Mouse (Mus musculus) embryo, embryonic 10 days (tissue): ENCODE measurements around the gene Cmtr2.

Experiments used
- DNase-seq: peaks from one replicate; pipeline ENCODE4 v3.0.0-alpha.2; 2015; ENCODE audit warnings: low spot score

Gene Cmtr2

DNA sequence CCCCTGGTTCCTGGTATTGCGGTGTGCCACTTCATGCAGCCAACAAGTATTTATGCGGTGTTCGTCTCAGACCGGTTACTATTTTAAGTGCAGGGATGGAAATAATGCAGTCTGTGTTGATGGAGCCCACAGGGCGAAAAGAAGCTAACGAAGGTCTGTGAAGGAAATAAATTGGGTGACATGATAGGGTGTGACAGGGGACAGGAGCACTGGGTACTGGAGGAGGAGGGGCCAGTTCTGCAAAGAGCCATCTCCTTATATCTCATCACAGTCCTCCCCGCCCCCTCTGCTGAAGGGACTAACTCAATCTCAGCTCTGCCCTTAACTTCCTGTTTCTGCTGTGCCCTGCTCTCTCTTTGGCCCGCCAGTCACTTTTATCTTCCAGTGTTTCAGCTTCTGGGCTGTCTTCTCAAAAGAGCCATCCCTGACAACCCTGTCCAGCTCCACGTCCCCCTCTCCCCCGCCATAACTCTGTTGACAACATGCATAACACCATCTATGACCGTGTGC is 50.4 kb downstream of the Cmtr2 start:
- no peak for DNase-seq

DNA sequence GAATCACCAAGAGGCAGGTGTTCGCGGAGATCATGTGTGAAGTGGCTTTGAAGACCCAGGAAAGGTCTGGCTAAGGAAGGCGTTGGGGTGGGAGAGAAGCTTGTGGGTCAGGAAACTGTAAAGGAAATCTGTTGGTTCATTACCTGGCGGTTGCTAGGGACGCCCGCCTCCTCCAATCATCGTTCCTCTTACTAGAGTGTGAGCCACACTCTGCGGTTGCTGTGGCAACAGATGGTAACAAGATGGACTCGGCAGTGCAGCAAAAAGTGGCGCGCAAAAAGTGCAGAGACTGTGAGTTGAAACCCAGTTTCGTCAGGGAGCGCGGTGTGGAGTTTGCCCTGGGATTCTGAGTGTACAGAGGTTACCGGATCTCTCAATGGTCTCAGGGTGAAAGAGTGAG is 51.3 kb downstream of the Cmtr2 start, which contains the start of gene Hydin:
TSS of gene Hydin (plus strand) at position 237 of the 400 bp plus-strand sequence.
- DNase-seq: peak; percentile 97

DNA sequence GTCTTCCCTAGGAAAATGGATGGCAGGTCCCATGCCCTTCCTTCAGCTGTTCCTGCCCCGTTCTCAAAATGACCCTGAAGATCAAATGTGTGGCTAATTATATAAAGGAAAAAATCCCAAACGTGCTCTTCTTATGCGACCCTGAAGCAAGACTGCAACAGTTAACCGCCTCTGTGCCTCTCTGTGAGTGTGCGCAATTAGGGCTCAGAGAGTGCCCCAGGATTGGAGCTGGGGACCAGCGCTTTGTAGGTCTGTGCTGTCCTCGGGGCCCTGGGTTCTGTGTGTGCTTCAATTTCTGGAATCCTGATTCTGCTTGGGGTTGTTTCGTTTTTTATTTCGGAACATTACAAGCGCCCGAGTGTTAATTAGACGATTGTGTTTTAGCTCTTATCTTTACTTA is 51.8 kb downstream of the Cmtr2 start:
- peak; percentile 41 for DNase-seq

DNA sequence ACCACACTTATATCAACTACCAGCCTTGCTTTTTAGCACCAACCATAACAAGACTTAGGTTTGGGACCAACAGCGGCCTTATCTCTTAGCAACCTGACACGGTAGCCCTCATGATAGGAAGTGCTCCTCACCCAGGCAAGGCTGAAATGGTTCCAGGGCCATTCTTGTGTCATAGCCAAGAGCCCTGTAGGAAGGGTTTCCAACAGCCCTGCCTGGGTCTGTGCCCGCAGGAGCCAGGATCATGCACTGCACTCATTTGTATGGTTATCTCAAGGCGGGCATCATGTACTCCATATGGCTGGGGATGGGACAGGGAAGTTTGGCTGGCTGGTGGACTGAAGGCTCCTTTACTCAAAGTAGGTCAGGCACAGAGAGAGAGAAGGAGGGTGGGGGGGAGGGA is 55.2 kb downstream of the Cmtr2 start:
- DNase-seq: no peak

DNA sequence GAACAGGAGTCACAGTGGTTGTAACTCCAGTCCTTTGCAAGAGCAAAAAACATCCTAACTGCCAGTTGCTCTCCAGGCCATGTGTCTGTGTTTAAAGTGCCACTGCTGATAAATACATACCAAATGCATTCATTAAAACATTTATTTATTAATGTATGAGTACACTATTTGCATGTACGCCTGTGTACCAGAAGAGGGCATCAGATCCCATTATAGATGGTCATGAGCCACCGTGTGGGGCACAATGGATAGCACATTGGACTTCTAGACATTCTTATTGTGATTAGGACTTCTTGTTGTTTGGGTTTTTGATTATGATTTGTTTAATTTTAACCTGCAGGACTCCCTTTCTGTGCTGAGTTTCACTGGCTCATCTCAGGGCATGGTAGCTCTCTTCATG is 57.9 kb downstream of the Cmtr2 start:
- no peak for DNase-seq
